Comparison of ENCODE assay signal across 31 mouse cellular contexts in genomic region chr5:18000185-18000584, GRCm38 (mm10). TPM values are rescaled to one million over a fixed set of nuclear protein-coding genes. Genes with fewer than 3 reads are reported as not detected.
DNase-seq lines count a peak whose midpoint lies in the region; ATAC-seq and TF ChIP-seq lines count a peak whose summit lies in the region.
"Had no signal": no experiment of that assay in that cellular context is flagged by ENCODE, and none has a peak within 500 bp of the region (broad histone marks: within the 10 kb centered on the region; RNA-seq: fewer than 3 reads in every experiment).

No protein-coding gene starts in this region.

- no peaks in the 10 kb centered on the region for H3K36me3 ChIP-seq in lung, postnatal 0 days (ENCODE audit: insufficient read depth, low read length)
- H3K36me3 ChIP-seq in CH12.LX (replicated peaks in 1 of 2; ENCODE audit: control insufficient read depth in 1 of 2, insufficient read depth in 1 of 2, low read length in 1 of 2): no peaks in the 10 kb centered on the region
- H3K36me3 ChIP-seq in midbrain, embryonic 11.5 days (ENCODE audit: control insufficient read depth, insufficient read depth, low read length): no peaks in the 10 kb centered on the region
- H3K36me3 ChIP-seq: embryonic facial prominence, embryonic 10.5 days; forebrain, embryonic 10.5 days; hindbrain, embryonic 10.5 days; kidney, embryonic 15.5 days; midbrain, embryonic 10.5 days; neural tube, embryonic 15.5 days; stomach, embryonic 15.5 days had no signal

- no peaks in the 10 kb centered on the region for H3K9me3 ChIP-seq in lung, postnatal 0 days (ENCODE audit: low read length)
- no peaks in the 10 kb centered on the region for H3K9me3 ChIP-seq in CH12.LX (replicated peaks; ENCODE audit: low read length)
- H3K9me3 ChIP-seq in midbrain, embryonic 11.5 days (ENCODE audit: control insufficient read depth, low read length): no peaks in the 10 kb centered on the region
- H3K9me3 ChIP-seq: embryonic facial prominence, embryonic 10.5 days; forebrain, embryonic 10.5 days; hindbrain, embryonic 10.5 days; kidney, embryonic 15.5 days; midbrain, embryonic 10.5 days; neural tube, embryonic 15.5 days; stomach, embryonic 15.5 days had no signal

- TF ChIP-seq POLR2A in CH12.LX (IDR thresholded peaks at IDR 0.05; ENCODE audit: low read depth, low read length): no peak

- peak; percentile 73 for TF ChIP-seq EP300 in lung, postnatal 0 days (IDR thresholded peaks at IDR 0.05)
- TF ChIP-seq EP300 in CH12.LX (IDR thresholded peaks at IDR 0.05; ENCODE audit: low read length): no peak

- H3K27me3 ChIP-seq in lung, postnatal 0 days (replicated peaks; ENCODE audit: insufficient read depth, low read length): no peaks in the 10 kb centered on the region
- no peaks in the 10 kb centered on the region for H3K27me3 ChIP-seq in CH12.LX (replicated peaks)
- no peaks in the 10 kb centered on the region for H3K27me3 ChIP-seq in midbrain, embryonic 11.5 days (ENCODE audit: control insufficient read depth, insufficient read depth, low read length)
- H3K27me3 ChIP-seq: kidney, embryonic 15.5 days; neural tube, embryonic 15.5 days; stomach, embryonic 15.5 days had no signal

- ATAC-seq in lung, postnatal 0 days: peak; percentile 44
- peak; percentile 70; the same call in 1 of the 2 replicates for ATAC-seq in monocyte, adult 5-6 weeks (replicated peaks; ENCODE audit: insufficient number of reproducible peaks, low FRiP score, low TSS enrichment, poor library complexity, severe bottlenecking)
- ATAC-seq in midbrain, embryonic 11.5 days (ENCODE audit: low FRiP score): no peak
- ATAC-seq: hindbrain, postnatal 0 days had no signal

- 27% methylated on average over 6 of the region's 6 CpGs for WGBS in lung, postnatal 0 days
- 65% methylated on average over 6 of the region's 6 CpGs for WGBS in midbrain, embryonic 11.5 days

- TF ChIP-seq RAD21 in CH12.LX (IDR thresholded peaks at IDR 0.05; ENCODE audit: low read depth, low read length): no peak

- no peak overlapping the region for H3K27ac ChIP-seq in lung, postnatal 0 days (ENCODE audit: low read length)
- no peak overlapping the region for H3K27ac ChIP-seq in CH12.LX (ENCODE audit: insufficient read depth, low read depth)
- H3K27ac ChIP-seq in brown adipose tissue, adult 24 weeks (replicated peaks; ENCODE audit: low read depth, low read length): peak overlapping the region; percentile 67
- no peak overlapping the region for H3K27ac ChIP-seq in midbrain, embryonic 11.5 days (ENCODE audit: low read depth, low read length)
- H3K27ac ChIP-seq: embryonic facial prominence, embryonic 10.5 days; forebrain, embryonic 10.5 days; hindbrain, embryonic 10.5 days; hindbrain, postnatal 0 days; kidney, embryonic 15.5 days; liver, embryonic 14.5 days; midbrain, embryonic 10.5 days; neural tube, embryonic 15.5 days; stomach, embryonic 15.5 days had no signal

- in situ Hi-C loops in CH12.LX (cut with MboI; ENCODE audit: low pct_ligation_motif_present, low pct_unique_long_range_greater_than_20kb, low sequenced_read_pairs): no loop called here

- no peak for TF ChIP-seq CTCF in lung, postnatal 0 days (IDR thresholded peaks at IDR 0.05)
- TF ChIP-seq CTCF in CH12.LX (conservative IDR thresholded peaks at IDR 0.05 in 1 of 2, IDR thresholded peaks at IDR 0.05 in 1 of 2; ENCODE audit: low read depth in 2 of 2, low read length in 2 of 2): no peak

- dilution Hi-C loops in CH12.LX (cut with MboI; ENCODE audit: extremely low pct_ligation_motif_present, extremely low pct_unique_long_range_greater_than_20kb, low sequenced_read_pairs): no loop called here

- H3K4me1 ChIP-seq in lung, postnatal 0 days (ENCODE audit: insufficient read depth, low read depth, low read length): no peaks in the 10 kb centered on the region; the same call in 1 of the 2 replicates
- H3K4me1 ChIP-seq in CH12.LX (ENCODE audit: control insufficient read depth in 1 of 2, insufficient read depth in 2 of 2): peaks cover 3 to 30% of the 10 kb centered on the region in 2 experiments; a peak in 2 of 4 replicates
- H3K4me1 ChIP-seq in brown adipose tissue, adult 24 weeks (ENCODE audit: control insufficient read depth, insufficient read depth, insufficient read length, low read length): peaks cover 4% of the 10 kb centered on the region
- no peaks in the 10 kb centered on the region for H3K4me1 ChIP-seq in midbrain, embryonic 11.5 days (ENCODE audit: control insufficient read depth, insufficient read depth, low read length)
- H3K4me1 ChIP-seq: forebrain, embryonic 10.5 days; hindbrain, embryonic 10.5 days; kidney, embryonic 15.5 days; neural tube, embryonic 15.5 days; stomach, embryonic 15.5 days had no signal

- H3K4me2 ChIP-seq in lung, postnatal 0 days (replicated peaks; ENCODE audit: low read depth, low read length): no peak overlapping the region
- H3K4me2 ChIP-seq in CH12.LX (ENCODE audit: insufficient read depth, low read depth, poor library complexity, severe bottlenecking): peak overlapping the region; percentile 44; the same call in 1 of the 2 replicates
- no peak overlapping the region for H3K4me2 ChIP-seq in midbrain, embryonic 11.5 days
- H3K4me2 ChIP-seq: heart, embryonic 11.5 days; kidney, embryonic 15.5 days; neural tube, embryonic 15.5 days; stomach, embryonic 15.5 days had no signal

- H3K9ac ChIP-seq in lung, postnatal 0 days (replicated peaks; ENCODE audit: low read depth): no peak overlapping the region
- no peak overlapping the region for H3K9ac ChIP-seq in CH12.LX (ENCODE audit: insufficient read depth, low read depth)
- no peak overlapping the region for H3K9ac ChIP-seq in midbrain, embryonic 11.5 days (ENCODE audit: low read length)
- H3K9ac ChIP-seq: kidney, embryonic 15.5 days; liver, embryonic 14.5 days; neural tube, embryonic 15.5 days; stomach, embryonic 15.5 days had no signal

- no peak overlapping the region for H3K4me3 ChIP-seq in lung, postnatal 0 days (ENCODE audit: low read depth, low read length)
- H3K4me3 ChIP-seq in CH12.LX (replicated peaks in 1 of 3; ENCODE audit: low read depth in 2 of 3, low read length in 2 of 3, poor library complexity in 1 of 3): no peak overlapping the region
- no peak overlapping the region for H3K4me3 ChIP-seq in brown adipose tissue, adult 24 weeks (ENCODE audit: insufficient read depth, low read depth, low read length)
- H3K4me3 ChIP-seq in midbrain, embryonic 11.5 days (ENCODE audit: low read depth, low read length): no peak overlapping the region
- H3K4me3 ChIP-seq: embryonic facial prominence, embryonic 10.5 days; forebrain, embryonic 10.5 days; hindbrain, embryonic 10.5 days; kidney, embryonic 15.5 days; midbrain, embryonic 10.5 days; neural tube, embryonic 15.5 days; stomach, embryonic 15.5 days had no signal

- peak; percentile 81 for DNase-seq in lung, postnatal 0 days (ENCODE audit: low spot score)
- no peak for DNase-seq in lung, postnatal 14 days
- no peak for DNase-seq in CH12.LX (ENCODE audit: extremely low read depth)
- DNase-seq in midbrain, embryonic 11.5 days (ENCODE audit: low spot score, missing footprints): no peak
- DNase-seq in heart, adult 9 months (ENCODE audit: low spot score in 2 of 2): no peak
- DNase-seq: adrenal gland, postnatal 10 days; cerebellum, adult 9-10 months; heart, postnatal 10 days; kidney, adult 11 months; kidney, postnatal 36 days; layer of hippocampus, adult 9-11 months; right cerebral cortex, adult 18-20 months; thymus, postnatal 25 days had no signal

- H3K79me2 ChIP-seq in CH12.LX (replicated peaks; ENCODE audit: control insufficient read depth, extremely low read depth, insufficient read depth, poor library complexity, severe bottlenecking): no peaks in the 10 kb centered on the region

TF ChIP-seq in CH12.LX, 34 proteins besides CTCF, POLR2A, EP300 and RAD21:
- no peak for TF ChIP-seq ZMIZ1 (IDR thresholded peaks at IDR 0.05; ENCODE audit: low read depth, low read length)
- no peak for TF ChIP-seq ZNF384 (IDR thresholded peaks at IDR 0.05; ENCODE audit: low read depth, low read length)
- 0 out of 2 replicates have a peak, but pooled peaks have one; percentile 10 for TF ChIP-seq MYC (IDR thresholded peaks at IDR 0.05; ENCODE audit: low read depth, low read length)

RNA-seq across cellular contexts. Expression of gene Gnat3, which starts 37.8 kb away (rescaled TPM):
- 0.10 and 0.19 TPM in 2 replicates for polyA plus RNA-seq in lung, postnatal 0 days (2015; fragmentation: Nextera tagmentation; extraction: Ambion mirVana)
- 0.51 and 0.97 TPM in 2 replicates for total RNA-seq in CH12.LX (2012; rRNA removed)
- 0.74 and 1.2 TPM in 2 replicates for total RNA-seq in CH12.LX (2014; rRNA removed)
- polyA plus RNA-seq in CH12.LX (2012; ENCODE audit: insufficient read length, low read depth): 0.57 and 0.65 TPM in 2 replicates
- 0.75 TPM in 1 of 2 replicates, not detected in the other for polyA plus RNA-seq in brown adipose tissue, adult 24 weeks (2012; ENCODE audit: insufficient read depth, insufficient read length, missing spikeins)
- not detected in 3 replicates for total RNA-seq in monocyte, adult 5-6 weeks (2017)
- 0.34 and 0.45 TPM in 2 replicates for polyA plus RNA-seq in midbrain, embryonic 11.5 days (2014; fragmentation: Nextera tagmentation; extraction: Ambion mirVana)
- total RNA-seq: hindbrain, postnatal 0 days; left cerebral cortex, adult 18-20 months; left cerebral cortex, postnatal 25 days; midbrain, postnatal 0 days had no signal
- polyA plus RNA-seq: cortical plate, adult 2 months; forebrain, embryonic 10.5 days; heart, embryonic 11.5 days; hindbrain, postnatal 0 days; kidney, embryonic 15.5 days; limb, embryonic 14.5 days; liver, embryonic 14.5 days; lung, embryonic 16.5 days; midbrain, postnatal 0 days; neural tube, embryonic 15.5 days; stomach, embryonic 15.5 days had no signal
